Mouse (Mus musculus) cerebellum, postnatal 10 days (tissue): ENCODE results near the gene Lin28a.

Source experiments
- DNase-seq, 2 experiments: peaks; one replicate each; pipeline ENCODE4 v3.0.0; 2021; ENCODE audit warnings: mixed read lengths in 2 of 2

Gene Lin28a

GRCm38 (mm10) chr4:133978021-133978711 is 40.5 kb downstream of the Lin28a start:
- DNase-seq = no peak

GRCm38 (mm10) chr4:133971741-133972140 is 46.9 kb downstream of the Lin28a start:
- DNase-seq = peak; percentile 60

- DNase-seq = peak; percentile 86 to 91
Observed at GRCm38 (mm10) chr4:133970876-133971275, 47.8 kb downstream of the Lin28a start.

GRCm38 (mm10) chr4:133970196-133970595 is 48.4 kb downstream of the Lin28a start:
- DNase-seq = peak; percentile 68 to 77

GRCm38 (mm10) chr4:133969114-133969770 is 49.4 kb downstream of the Lin28a start:
- DNase-seq = peak; percentile 50 to 63

- peak; percentile 67 to 74 for DNase-seq
Observed at GRCm38 (mm10) chr4:133968150-133968921, 50.3 kb downstream of the Lin28a start, which contains the start of gene Hmgn2. Gene Hmgn2 (minus strand): TSS chr4:133968650.

GRCm38 (mm10) chr4:133967866-133968149 is 50.8 kb downstream of the Lin28a start:
- peak; percentile 99 for DNase-seq

- peak; percentile 98 to 99 for DNase-seq
Observed at GRCm38 (mm10) chr4:133967138-133967865, 51.3 kb downstream of the Lin28a start.

GRCm38 (mm10) chr4:133966271-133966940 is 52.2 kb downstream of the Lin28a start:
- DNase-seq = no peak

- DNase-seq = no peak
Observed at GRCm38 (mm10) chr4:133962566-133962965, 56.1 kb downstream of the Lin28a start.

GRCm38 (mm10) chr4:133958884-133959283 is 59.8 kb downstream of the Lin28a start:
- no peak for DNase-seq

GRCm38 (mm10) chr4:133956358-133956757 is 62.3 kb downstream of the Lin28a start:
- DNase-seq = no peak
